Mouse (Mus musculus) limb, embryonic 11.5 days (tissue): ENCODE results near the gene Smyd3. TPM values are rescaled to one million over a fixed set of nuclear protein-coding genes. Genes with fewer than 3 reads are reported as not detected.
A peak's percentile ranks its signal among the peaks of the same experiment; 100 is the strongest.

Experiments
- ATAC-seq: fragments of 200-750 bp; cut with Nextera tagmentation; 2 replicates; pipeline ENCODE4 v1.8.0; 2017; ENCODE audit warnings: low read depth; ENCODE audit not compliant: insufficient number of reproducible peaks, low FRiP score, low TSS enrichment
- DNase-seq: peaks from one replicate; pipeline ENCODE4 v3.0.0-alpha.2; 2015; ENCODE audit warnings: low spot score
- H3K27ac ChIP-seq: fragments of 300-500 bp; sonication (generic); replicated peaks from 2 replicates; pipeline ENCODE4 v1.5.1; 2014; ENCODE audit warnings: low read depth, mild to moderate bottlenecking, low read length
- H3K27me3 ChIP-seq: fragments of 300-500 bp; sonication (generic); 2 replicates; pipeline ENCODE4 v1.6.1; 2014; ENCODE audit warnings: mild to moderate bottlenecking, low read length, mixed read lengths; ENCODE audit not compliant: control insufficient read depth, insufficient read depth
- H3K36me3 ChIP-seq: fragments of 300-500 bp; sonication (generic); 2 replicates; pipeline ENCODE4 v1.6.1; 2014; ENCODE audit warnings: mild to moderate bottlenecking, low read length, moderate library complexity, mixed read lengths; ENCODE audit not compliant: control insufficient read depth, insufficient read depth
- H3K4me1 ChIP-seq: fragments of 300-500 bp; sonication (generic); 2 replicates; pipeline ENCODE4 v1.6.1; 2014; ENCODE audit warnings: low read length, mixed read lengths; ENCODE audit not compliant: control insufficient read depth, insufficient read depth
- H3K4me2 ChIP-seq: fragments of 300-500 bp; sonication (generic); 2 replicates; pipeline ENCODE4 v1.6.1; 2014; ENCODE audit warnings: low read depth, mild to moderate bottlenecking, moderate library complexity; ENCODE audit not compliant: severe bottlenecking
- H3K4me3 ChIP-seq: fragments of 300-500 bp; sonication (generic); 2 replicates; pipeline ENCODE4 v1.5.1; 2014; ENCODE audit warnings: low read depth, low read length
- H3K9ac ChIP-seq: fragments of 300-500 bp; sonication (generic); 2 replicates; pipeline ENCODE4 v1.6.1; 2014; ENCODE audit warnings: mild to moderate bottlenecking, low read length
- H3K9me3 ChIP-seq: fragments of 300-500 bp; sonication (generic); 2 replicates; pipeline ENCODE4 v1.6.1; 2016; ENCODE audit warnings: low read length; ENCODE audit not compliant: control insufficient read depth
- WGBS: fragments of 180-500 bp; shearing (Covaris S2); extraction: QIAGEN DNeasy Blood & Tissue Kit; methylation state at CpG from one replicate; pipeline ENCODE4 v1.1.7; 2014; 5-methylcytosine and 5-hydroxymethylcytosine counted together
- polyA plus RNA-seq: library from polyadenylated mRNA; unstranded; fragments of >200 nt; fragmentation: Nextera tagmentation; extraction: Ambion mirVana; gene quantifications from 2 replicates; pipeline ENCODE4 v1.2.1, GENCODE M21; 2014

Smyd3 gene
- polyA plus RNA-seq, 1 experiment from 2014 or later: 25.6 TPM

DNA sequence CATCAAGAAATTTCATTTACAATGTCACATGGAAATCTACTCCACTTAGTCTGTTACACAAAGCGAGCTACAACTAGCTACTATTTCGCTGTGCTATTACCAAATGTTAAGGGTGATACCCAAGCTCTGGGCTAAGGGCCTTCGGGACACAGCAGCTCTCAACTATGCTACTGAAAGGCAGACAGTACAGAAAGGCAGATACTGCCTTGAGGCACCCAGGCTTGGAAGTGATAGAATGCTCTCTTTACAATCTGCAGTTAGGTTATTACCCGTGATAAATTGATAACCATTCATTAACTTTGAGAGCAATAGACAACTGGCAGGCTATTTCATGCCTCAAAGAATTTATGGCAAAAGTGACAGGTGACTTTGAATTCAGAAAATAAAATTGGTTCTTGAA lies 37.0 kb downstream of the Smyd3 start:
- ATAC-seq: no peak
- no peak overlapping the region for H3K27ac ChIP-seq
- no peaks in the 10 kb centered on the region for H3K27me3 ChIP-seq
- no peaks in the 10 kb centered on the region for H3K36me3 ChIP-seq
- no peak overlapping the region for H3K4me2 ChIP-seq
- H3K9me3 ChIP-seq: no peaks in the 10 kb centered on the region
- no peaks in the 10 kb centered on the region for H3K4me1 ChIP-seq
- no peak for DNase-seq
- 83% methylated on average over 4 of the region's 4 CpGs for WGBS
- H3K9ac ChIP-seq: no peak overlapping the region
- no peak overlapping the region for H3K4me3 ChIP-seq

DNA sequence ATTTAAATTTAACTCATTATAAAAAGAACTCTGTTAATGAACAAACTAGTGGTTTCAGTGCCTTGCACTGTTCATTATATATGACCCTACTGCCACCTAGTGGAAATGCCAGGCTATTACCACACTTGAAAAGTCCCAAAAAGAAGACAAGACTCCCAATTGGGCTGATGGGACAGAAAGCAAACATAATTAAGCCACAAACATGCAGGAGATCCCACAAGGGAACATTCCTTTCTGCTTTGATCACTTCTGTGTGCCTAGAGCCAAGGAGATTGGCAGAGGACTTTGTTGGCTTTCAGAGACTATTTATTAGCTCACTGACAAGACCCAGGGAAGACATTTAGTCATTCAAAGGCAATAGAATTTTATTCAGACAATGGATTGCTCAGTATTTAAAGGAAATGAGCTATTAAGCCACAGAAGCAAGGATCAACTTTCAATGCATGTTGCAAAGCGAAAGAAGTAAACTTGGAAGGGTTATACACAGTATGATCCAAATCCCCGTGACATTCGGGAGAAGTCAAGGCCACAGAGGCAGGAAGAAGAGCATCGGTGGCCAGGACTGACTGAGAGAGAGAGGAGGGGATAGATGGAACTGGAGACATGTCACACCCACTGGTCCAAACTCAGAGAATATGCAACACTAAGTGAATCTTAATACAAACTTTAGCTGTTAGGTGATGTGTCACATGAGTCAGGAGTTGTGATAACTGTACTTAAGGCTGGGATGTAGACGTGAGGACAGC lies 40.5 kb downstream of the Smyd3 start:
- Histone ChIP-seq H3K9me3 (peaks cover 2% of the 10 kb centered on the region; the same call in 1 of the 2 replicates), H3K27me3 (no peaks in the 10 kb centered on the region), H3K4me2 (no peak overlapping the region), H3K36me3 (no peaks in the 10 kb centered on the region), H3K9ac (no peak overlapping the region), H3K4me3 (no peak overlapping the region), H3K27ac (no peak overlapping the region), H3K4me1 (peaks cover 5% of the 10 kb centered on the region; the same call in 1 of the 2 replicates)
- ATAC-seq (no peak), DNase-seq (peak; percentile 72)
- 78% methylated on average over 5 of the region's 5 CpGs for WGBS

DNA sequence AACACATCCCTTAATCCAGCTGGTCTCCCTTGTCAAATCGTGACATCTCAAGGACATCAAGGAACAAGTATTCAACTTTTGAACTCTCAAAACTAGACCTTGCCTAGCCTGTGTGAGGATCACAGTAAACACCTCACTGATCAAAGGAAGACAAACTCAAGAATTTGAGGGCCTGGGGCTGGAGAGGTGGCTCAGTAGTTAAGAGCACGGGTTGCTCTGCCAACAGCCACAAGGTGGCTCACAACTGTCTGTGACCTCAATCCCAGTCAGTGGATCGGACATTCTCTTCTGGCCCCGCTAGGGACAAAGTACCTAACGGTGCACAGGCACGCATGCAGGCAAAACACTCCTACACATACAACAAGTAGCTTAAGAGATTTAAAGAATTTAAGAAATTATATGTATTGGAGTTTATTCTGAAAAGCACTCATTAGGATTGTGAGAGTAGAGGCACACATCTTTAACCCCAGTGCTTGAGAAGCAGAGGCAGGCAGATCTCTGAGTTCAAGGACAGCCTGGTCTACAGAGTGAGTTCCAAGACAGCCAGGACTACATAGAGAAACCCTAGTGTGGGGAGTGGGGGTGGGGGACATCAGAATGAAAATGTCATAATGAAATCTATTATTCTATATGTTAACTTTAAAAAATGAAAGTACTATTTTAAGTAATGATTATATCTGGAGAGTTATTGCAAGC lies 41.2 kb downstream of the Smyd3 start:
- Histone ChIP-seq H3K4me3 (no peak overlapping the region), H3K36me3 (peaks cover 3% of the 10 kb centered on the region; the same call in 1 of the 2 replicates), H3K4me1 (peaks cover 5% of the 10 kb centered on the region; the same call in 1 of the 2 replicates), H3K27me3 (no peaks in the 10 kb centered on the region), H3K9ac (no peak overlapping the region), H3K27ac (no peak overlapping the region), H3K9me3 (peaks cover 4% of the 10 kb centered on the region; the same call in 1 of the 2 replicates), H3K4me2 (no peak overlapping the region)
- DNase-seq (no peak), ATAC-seq (no peak)
- 57% methylated on average over 6 of the region's 6 CpGs for WGBS

DNA sequence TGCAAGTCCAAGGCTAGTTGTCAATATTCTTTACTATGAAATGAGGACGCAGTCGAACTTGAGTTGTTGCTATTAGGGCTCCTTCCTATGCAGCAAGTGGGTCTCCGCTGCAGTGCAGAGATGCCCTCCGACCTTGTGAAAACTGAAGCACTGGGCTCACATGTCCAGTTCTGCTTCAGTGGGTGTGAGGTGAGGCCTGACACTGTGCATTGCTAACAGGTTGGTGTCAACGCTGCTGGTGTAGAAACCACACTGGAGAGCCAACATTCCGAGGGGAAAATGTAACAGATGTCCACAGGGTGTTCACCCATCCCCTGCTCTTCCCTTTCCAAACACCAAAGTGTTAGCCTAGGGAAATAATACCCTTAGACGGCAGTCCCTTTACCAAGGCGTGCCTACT lies 43.1 kb downstream of the Smyd3 start:
- no peak overlapping the region for H3K9ac ChIP-seq
- no peaks in the 10 kb centered on the region for H3K27me3 ChIP-seq
- 59% methylated on average over 8 of the region's 8 CpGs for WGBS
- no peak overlapping the region for H3K4me2 ChIP-seq
- H3K4me1 ChIP-seq: peaks cover 5% of the 10 kb centered on the region; the same call in 1 of the 2 replicates
- peak; percentile 53 for DNase-seq
- no peak overlapping the region for H3K27ac ChIP-seq
- peaks cover 3% of the 10 kb centered on the region; the same call in 1 of the 2 replicates for H3K36me3 ChIP-seq
- no peak overlapping the region for H3K4me3 ChIP-seq
- peaks cover 4% of the 10 kb centered on the region; the same call in 1 of the 2 replicates for H3K9me3 ChIP-seq
- ATAC-seq: no peak

DNA sequence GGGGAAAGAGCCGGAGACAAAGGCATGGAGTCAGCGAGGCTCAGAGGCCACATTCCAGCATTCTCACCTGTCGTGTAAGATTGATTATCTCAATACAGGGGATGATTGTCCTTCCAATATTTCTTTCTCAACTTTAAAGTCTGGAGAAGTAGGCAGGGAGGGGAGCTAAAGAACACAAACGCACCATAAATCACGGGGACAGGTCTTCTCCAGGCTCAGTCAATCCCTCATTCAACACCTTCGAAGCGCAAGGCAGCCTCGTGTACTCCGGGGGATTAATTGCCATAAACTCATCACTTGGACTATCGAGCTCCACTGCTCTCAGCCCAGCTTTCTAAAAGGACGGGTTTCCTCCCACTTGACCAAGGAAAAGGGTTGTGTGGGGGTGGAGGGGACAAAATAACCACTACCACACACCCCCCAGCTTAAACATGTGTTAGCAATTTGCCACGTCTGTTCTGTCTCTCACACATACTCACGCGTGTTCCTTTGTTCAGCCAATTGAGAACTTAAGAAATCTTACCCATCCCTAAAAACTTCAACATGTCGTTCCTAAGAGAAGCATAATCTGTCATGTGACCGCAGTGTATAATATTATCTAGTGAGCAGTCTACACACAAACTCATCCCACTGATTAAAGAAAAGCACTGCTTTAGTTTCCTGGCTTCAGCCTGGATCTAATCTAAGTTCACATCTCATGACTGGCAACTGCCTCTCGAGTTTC lies 43.8 kb downstream of the Smyd3 start:
- Histone ChIP-seq H3K4me1 (peaks cover 5% of the 10 kb centered on the region; the same call in 1 of the 2 replicates), H3K9ac (no peak overlapping the region), H3K4me2 (no peak overlapping the region), H3K36me3 (peaks cover 3% of the 10 kb centered on the region; the same call in 1 of the 2 replicates), H3K4me3 (no peak overlapping the region), H3K27me3 (no peaks in the 10 kb centered on the region), H3K9me3 (peaks cover 4% of the 10 kb centered on the region; the same call in 1 of the 2 replicates), H3K27ac (no peak overlapping the region)
- peak; percentile 76; the same call in 1 of the 2 replicates for ATAC-seq
- DNase-seq: peak; percentile 68
- 20% methylated on average over 17 of the region's 17 CpGs for WGBS

DNA sequence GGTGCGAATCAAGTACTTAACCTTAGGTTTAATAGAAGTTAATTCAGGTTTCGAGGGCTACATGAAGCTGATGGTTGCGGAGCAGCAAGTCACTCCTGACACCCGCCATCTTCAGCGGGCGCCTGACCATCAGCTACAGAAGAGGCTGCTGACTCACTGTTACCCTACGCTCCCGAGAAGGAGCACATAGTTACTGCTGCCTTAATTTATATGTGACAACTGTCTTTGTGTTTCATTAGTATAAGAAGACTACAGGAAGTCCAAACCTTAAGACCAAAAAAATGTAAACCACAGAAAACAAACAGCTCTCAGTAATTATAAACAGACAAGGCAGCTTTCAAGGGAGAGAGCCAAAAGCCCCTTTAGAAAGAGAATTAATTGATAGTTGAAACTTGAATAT lies 49.9 kb downstream of the Smyd3 start:
- no peak overlapping the region for H3K9ac ChIP-seq
- no peak overlapping the region for H3K4me3 ChIP-seq
- no peak for ATAC-seq
- H3K36me3 ChIP-seq: peaks cover 3% of the 10 kb centered on the region; the same call in 1 of the 2 replicates
- DNase-seq: no peak
- H3K4me2 ChIP-seq: no peak overlapping the region
- no peak overlapping the region for H3K27ac ChIP-seq
- H3K27me3 ChIP-seq: no peaks in the 10 kb centered on the region
- no peaks in the 10 kb centered on the region for H3K4me1 ChIP-seq
- peaks cover 4% of the 10 kb centered on the region; the same call in 1 of the 2 replicates for H3K9me3 ChIP-seq
- 51% methylated on average over 8 of the region's 8 CpGs for WGBS

DNA sequence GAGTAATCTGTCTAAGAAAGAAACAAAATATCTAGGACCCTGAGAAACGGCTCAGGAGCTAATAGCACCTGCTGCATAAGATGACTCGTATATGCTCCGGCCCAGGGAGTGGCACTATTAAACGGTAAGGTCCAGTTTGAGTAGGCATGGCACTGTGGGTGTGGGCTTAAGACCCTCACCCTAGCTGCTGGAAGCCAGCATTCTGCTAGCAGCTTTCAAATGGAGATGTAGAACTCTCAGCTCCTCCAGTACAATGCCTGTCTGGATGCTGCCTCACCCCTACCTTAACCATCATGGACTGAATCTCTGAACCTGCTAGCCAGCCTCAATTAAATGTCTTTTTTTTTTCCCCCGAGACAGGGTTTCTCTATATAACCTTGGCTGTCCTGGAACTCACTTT lies 55.5 kb downstream of the Smyd3 start:
- Histone ChIP-seq H3K27me3 (no peaks in the 10 kb centered on the region), H3K27ac (no peak overlapping the region), H3K4me2 (no peak overlapping the region), H3K9ac (no peak overlapping the region), H3K4me3 (no peak overlapping the region), H3K4me1 (peaks cover 20% of the 10 kb centered on the region), H3K9me3 (no peaks in the 10 kb centered on the region), H3K36me3 (no peaks in the 10 kb centered on the region)
- 73% methylated on average over 5 of the region's 5 CpGs for WGBS
- ATAC-seq: no peak
- no peak for DNase-seq
